Mouse (Mus musculus) limb, embryonic 14.5 days (tissue): ENCODE data around the gene Sdk1. TPM values are rescaled to one million over a fixed set of nuclear protein-coding genes. Genes with fewer than 3 reads are reported as not detected.
A peak's percentile ranks its signal among the peaks of the same experiment; 100 is the strongest.

Experiments
- ATAC-seq: fragments of 200-750 bp; cut with Nextera tagmentation; 2 replicates; pipeline ENCODE4 v1.8.0; 2017; ENCODE audit warnings: low read depth, moderate number of reproducible peaks, moderate TSS enrichment; ENCODE audit not compliant: low FRiP score
- DNase-seq: peaks from one replicate; pipeline ENCODE4 v3.0.0-alpha.2; 2015; ENCODE audit warnings: low spot score
- H3K27ac ChIP-seq: fragments of 300-500 bp; sonication (generic); replicated peaks from 2 replicates; pipeline ENCODE4 v1.5.1; 2014; ENCODE audit warnings: low read depth, mild to moderate bottlenecking, low read length, moderate library complexity, mixed read lengths
- H3K27me3 ChIP-seq: fragments of 300-500 bp; sonication (generic); 2 replicates; pipeline ENCODE4 v1.6.1; 2014; ENCODE audit warnings: low read length, mixed read lengths; ENCODE audit not compliant: control insufficient read depth, insufficient read depth
- H3K36me3 ChIP-seq: fragments of 300-500 bp; sonication (generic); 2 replicates; pipeline ENCODE4 v1.6.1; 2014; ENCODE audit warnings: mild to moderate bottlenecking, low read length, moderate library complexity, mixed read lengths; ENCODE audit not compliant: control insufficient read depth, insufficient read depth
- H3K4me1 ChIP-seq: fragments of 300-500 bp; sonication (generic); 2 replicates; pipeline ENCODE4 v1.6.1; 2014; ENCODE audit warnings: antibody characterized with exemption, low read length, mixed read lengths; ENCODE audit not compliant: control insufficient read depth, insufficient read depth
- H3K4me2 ChIP-seq: fragments of 300-500 bp; sonication (generic); replicated peaks from 2 replicates; pipeline ENCODE4 v1.6.1; 2014; ENCODE audit warnings: low read depth, mild to moderate bottlenecking, low read length, moderate library complexity; ENCODE audit not compliant: severe bottlenecking
- H3K4me3 ChIP-seq: fragments of 300-500 bp; sonication (generic); replicated peaks from 2 replicates; pipeline ENCODE4 v1.5.1; 2014; ENCODE audit warnings: low read length
- H3K9ac ChIP-seq: fragments of 300-500 bp; sonication (generic); 2 replicates; pipeline ENCODE4 v1.6.1; 2014; ENCODE audit warnings: mild to moderate bottlenecking, low read depth, low read length, moderate library complexity; ENCODE audit not compliant: severe bottlenecking
- H3K9me3 ChIP-seq: fragments of 300-500 bp; sonication (generic); 2 replicates; pipeline ENCODE4 v1.6.1; 2016; ENCODE audit warnings: low read length; ENCODE audit not compliant: control insufficient read depth
- POLR2A ChIP-seq: fragments of 200-500 bp; IDR thresholded peaks from 2 replicates; pipeline ENCODE4 v1.8.0; 2012; ENCODE audit warnings: inconsistent platforms, mild to moderate bottlenecking, moderate library complexity, borderline replicate concordance; ENCODE audit not compliant: insufficient read depth, insufficient read length; ENCODE audit errors: extremely low read depth
- WGBS: fragments of 180-500 bp; shearing (Covaris S2); extraction: QIAGEN DNeasy Blood & Tissue Kit; methylation state at CpG from one replicate; pipeline ENCODE4 v1.1.7; 2014; 5-methylcytosine and 5-hydroxymethylcytosine counted together
- polyA plus RNA-seq, 2 experiments: library from polyadenylated mRNA; depleted of rRNA in 1 of 2; stranded (reverse) in 1 of 2; unstranded in 1 of 2; fragments of >200 nt; fragmentation: Nextera tagmentation in 1 of 2; extraction: Ambion mirVana in 1 of 2; gene quantifications; 2 replicates each; pipeline versions ENCODE4 v1.2.1 to v1.2.3; 2012 to 2014

The Sdk1 gene
- polyA plus RNA-seq, 2 experiments = 2.8 to 7.2 TPM

DNA sequence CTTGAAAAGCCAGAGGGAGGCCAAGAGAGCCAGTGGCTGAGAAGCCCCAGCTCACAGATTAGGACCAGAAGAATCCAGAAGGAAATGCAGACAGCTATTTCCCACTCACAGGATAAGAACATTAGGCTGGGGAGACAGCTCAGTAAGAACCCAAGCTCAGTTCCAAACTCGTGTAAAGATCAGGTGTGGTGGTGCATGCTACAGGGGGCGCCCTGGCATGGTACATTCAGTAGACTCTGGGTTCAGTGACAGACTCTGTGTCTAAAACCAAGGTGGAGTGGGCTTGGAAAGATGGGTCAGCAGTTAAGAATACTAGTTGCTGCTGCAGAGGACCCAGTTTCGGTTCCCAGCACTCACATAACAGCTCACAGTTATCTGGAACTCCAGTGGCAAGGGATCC is 832.6 kb downstream of the Sdk1 start:
- DNase-seq (no peak), ATAC-seq (no peak)
- Histone ChIP-seq H3K27me3 (no peaks in the 10 kb centered on the region), H3K4me2 (no peak overlapping the region), H3K27ac (no peak overlapping the region), H3K4me3 (no peak overlapping the region), H3K9me3 (no peaks in the 10 kb centered on the region), H3K36me3 (no peaks in the 10 kb centered on the region), H3K4me1 (peaks cover 17% of the 10 kb centered on the region), H3K9ac (no peak overlapping the region)
- 89% methylated on average over 3 of the region's 3 CpGs for WGBS
- no peak for TF ChIP-seq POLR2A

DNA sequence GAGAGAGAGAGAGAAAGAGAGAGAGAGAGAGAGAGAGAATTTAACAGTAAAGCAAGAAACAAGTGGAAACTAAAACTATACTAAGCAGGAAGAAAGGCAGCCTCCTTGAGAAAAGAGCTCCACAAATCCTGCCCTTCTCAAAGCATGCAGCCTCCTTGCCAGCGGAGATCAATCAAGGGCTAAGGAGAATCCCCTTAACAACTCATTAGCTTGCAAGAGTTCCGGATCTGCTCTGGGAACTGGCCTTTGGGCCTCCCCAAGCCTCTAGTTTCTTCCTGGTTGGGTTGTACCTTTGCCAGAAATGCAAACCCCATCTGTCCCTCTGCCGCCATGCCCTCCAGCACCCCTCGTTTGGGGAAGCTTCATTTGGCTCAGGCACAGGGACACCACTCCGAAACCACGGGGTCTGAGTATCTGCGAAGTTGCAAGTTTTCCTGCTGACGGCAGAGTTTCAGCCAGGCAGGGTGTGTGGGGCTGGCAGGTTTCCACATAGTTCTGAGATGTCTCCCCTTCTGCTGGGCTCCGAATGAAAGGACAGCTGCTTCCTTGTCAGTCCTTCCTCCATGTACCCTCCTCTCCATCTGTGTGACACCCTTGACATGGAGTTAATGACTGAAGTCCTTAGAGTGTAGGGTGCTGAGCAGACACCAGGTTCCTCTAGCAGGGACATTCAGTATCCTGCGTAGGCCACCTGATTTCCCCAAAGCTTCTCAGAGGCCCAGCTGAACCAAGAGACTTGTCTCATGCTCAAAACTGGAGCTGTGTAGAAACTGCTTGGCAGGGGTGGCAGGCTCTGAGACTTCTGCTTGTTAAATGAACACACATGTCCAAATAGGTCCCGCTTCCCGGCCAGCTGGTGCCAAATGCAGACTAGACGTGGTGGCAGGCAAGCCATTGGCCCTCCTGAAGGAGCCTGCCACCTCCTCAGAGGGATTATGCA is 833.5 kb downstream of the Sdk1 start:
- no peaks in the 10 kb centered on the region for H3K27me3 ChIP-seq
- TF ChIP-seq POLR2A = no peak
- no peaks in the 10 kb centered on the region for H3K9me3 ChIP-seq
- WGBS = 35% methylated on average over 13 of the region's 13 CpGs
- ATAC-seq = peak; percentile 71; the same call in 1 of the 2 replicates
- DNase-seq = peak; percentile 69
- no peak overlapping the region for H3K4me3 ChIP-seq
- no peak overlapping the region; the same call in 1 of the 2 replicates for H3K4me2 ChIP-seq
- peaks cover 17% of the 10 kb centered on the region for H3K4me1 ChIP-seq
- peak overlapping the region; percentile 67 for H3K27ac ChIP-seq
- H3K36me3 ChIP-seq = no peaks in the 10 kb centered on the region
- H3K9ac ChIP-seq = no peak overlapping the region; the same call in 1 of the 2 replicates

DNA sequence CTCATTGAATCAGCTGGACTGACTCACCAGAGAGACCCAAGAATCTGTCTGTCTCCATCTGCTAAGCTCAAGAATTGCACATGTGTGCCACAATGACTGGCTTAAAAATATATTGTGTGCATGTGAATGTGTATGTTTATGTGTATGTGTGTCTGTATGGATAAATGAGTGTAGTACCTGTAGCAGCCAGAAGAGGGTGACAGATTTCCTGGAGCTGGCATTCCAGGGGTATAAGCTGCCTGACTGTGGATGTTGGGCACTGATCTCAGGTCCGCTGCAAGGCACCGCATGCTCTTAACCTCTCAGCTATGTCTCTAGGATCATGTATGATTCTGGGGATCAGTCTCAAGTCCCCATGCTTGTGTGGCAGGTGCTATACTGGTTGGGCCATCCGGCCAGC is 839.4 kb downstream of the Sdk1 start:
- H3K9ac ChIP-seq = no peak overlapping the region
- no peaks in the 10 kb centered on the region for H3K4me1 ChIP-seq
- no peaks in the 10 kb centered on the region for H3K27me3 ChIP-seq
- no peak overlapping the region for H3K4me2 ChIP-seq
- H3K9me3 ChIP-seq = no peaks in the 10 kb centered on the region
- H3K36me3 ChIP-seq = no peaks in the 10 kb centered on the region
- H3K27ac ChIP-seq = no peak overlapping the region
- TF ChIP-seq POLR2A = no peak
- ATAC-seq (no peak), DNase-seq (no peak)
- WGBS = 98% methylated on average over 3 of the region's 3 CpGs
- H3K4me3 ChIP-seq = no peak overlapping the region

DNA sequence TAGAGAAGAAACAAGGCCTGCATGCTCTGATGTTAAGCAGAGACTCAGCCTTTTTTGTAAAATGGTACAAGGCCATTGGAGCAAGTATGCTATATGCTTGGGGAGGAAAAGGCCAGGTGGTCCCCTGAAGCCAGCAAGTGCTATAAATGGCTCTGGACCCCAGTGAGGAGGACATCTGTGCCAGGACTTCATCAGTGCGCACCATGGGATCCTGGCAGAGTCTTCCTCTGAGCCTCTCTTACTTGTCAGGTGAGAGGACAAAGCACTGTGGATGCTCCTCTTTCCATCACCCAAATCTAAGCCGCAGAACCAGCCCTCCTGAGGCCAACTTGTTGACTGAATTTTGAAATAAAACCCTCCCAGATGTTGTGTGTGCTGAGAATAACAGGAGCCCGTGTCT is 839.8 kb downstream of the Sdk1 start:
- H3K4me2 ChIP-seq = no peak overlapping the region
- no peak for TF ChIP-seq POLR2A
- no peak overlapping the region for H3K27ac ChIP-seq
- H3K9ac ChIP-seq = no peak overlapping the region
- no peaks in the 10 kb centered on the region for H3K4me1 ChIP-seq
- no peak overlapping the region for H3K4me3 ChIP-seq
- H3K36me3 ChIP-seq = no peaks in the 10 kb centered on the region
- ATAC-seq = no peak
- H3K27me3 ChIP-seq = no peaks in the 10 kb centered on the region
- 79% methylated on average over 3 of the region's 3 CpGs for WGBS
- no peak for DNase-seq
- no peaks in the 10 kb centered on the region for H3K9me3 ChIP-seq

DNA sequence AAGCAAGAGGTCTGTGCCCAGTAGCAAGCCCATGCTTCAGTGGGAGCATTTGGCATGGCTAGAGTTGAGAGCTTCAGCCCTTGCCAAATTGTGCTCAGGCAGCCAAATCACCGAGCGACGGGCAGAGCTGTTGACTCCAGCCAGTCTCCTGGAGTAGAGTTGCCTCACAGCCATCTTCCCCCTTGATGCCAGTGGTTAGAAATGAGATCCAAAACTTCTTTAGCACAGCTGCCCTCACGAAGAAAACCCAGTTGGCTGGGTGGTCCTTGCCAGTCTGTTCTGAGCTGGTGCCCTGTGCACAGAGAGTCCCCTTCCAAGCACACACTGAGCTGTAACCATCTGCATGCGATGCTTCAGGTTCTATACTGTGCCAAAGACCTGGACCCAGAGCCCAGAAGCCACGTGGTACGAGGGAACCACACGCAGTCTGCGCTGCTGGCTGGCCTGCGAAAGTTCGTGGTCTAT is 855.1 kb downstream of the Sdk1 start:
- TF ChIP-seq POLR2A = no peak
- no peak for ATAC-seq
- no peak overlapping the region for H3K4me3 ChIP-seq

More for the DNA sequence above, 855.1 kb downstream of the Sdk1 start:
- Histone ChIP-seq H3K27ac (no peak overlapping the region), H3K4me2 (no peak overlapping the region), H3K27me3 (no peaks in the 10 kb centered on the region), H3K4me1 (no peaks in the 10 kb centered on the region), H3K36me3 (no peaks in the 10 kb centered on the region), H3K9me3 (no peaks in the 10 kb centered on the region), H3K9ac (no peak overlapping the region)
- 80% methylated on average over 11 of the region's 11 CpGs for WGBS
- no peak for DNase-seq
